Mouse (Mus musculus): ENCODE results near the gene Pik3r1. TPM values are rescaled to one million over a fixed set of nuclear protein-coding genes. Genes with fewer than 3 reads are reported as not detected.

Pik3r1 gene
- total RNA-seq, 2 experiments from 2014 or later: 58.8 to 93.1 TPM

- peak; percentile 49 to 52 for DNase-seq (ENCODE audit: low spot score in 2 of 2)
Measured at GRCm38 (mm10) chr13:101767013-101767808, 806 bp downstream of the Pik3r1 start.

- DNase-seq (ENCODE audit: low spot score in 2 of 2): no peak
Measured at GRCm38 (mm10) chr13:101766605-101767012, 1.4 kb downstream of the Pik3r1 start.

GRCm38 (mm10) chr13:101765976-101766375 is 2.0 kb downstream of the Pik3r1 start:
- DNase-seq (ENCODE audit: low spot score in 2 of 2): no peak

GRCm38 (mm10) chr13:101764111-101764510 is 3.9 kb downstream of the Pik3r1 start:
- no peak for DNase-seq (ENCODE audit: low spot score in 2 of 2)

- no peak for DNase-seq (ENCODE audit: low spot score in 2 of 2)
Measured at GRCm38 (mm10) chr13:101763676-101764075, 4.3 kb downstream of the Pik3r1 start.

- DNase-seq (ENCODE audit: low spot score in 2 of 2): no peak
Measured at GRCm38 (mm10) chr13:101763149-101763548, 4.9 kb downstream of the Pik3r1 start.

- DNase-seq (ENCODE audit: low spot score in 2 of 2): no peak
Measured at GRCm38 (mm10) chr13:101761617-101762016, 6.4 kb downstream of the Pik3r1 start.

GRCm38 (mm10) chr13:101760953-101761352 is 7.1 kb downstream of the Pik3r1 start:
- DNase-seq (ENCODE audit: low spot score in 2 of 2): no peak

- DNase-seq (ENCODE audit: low spot score in 2 of 2): no peak
Measured at GRCm38 (mm10) chr13:101760001-101760687, 7.9 kb downstream of the Pik3r1 start.

- DNase-seq (ENCODE audit: low spot score in 2 of 2): no peak
Measured at GRCm38 (mm10) chr13:101759281-101759871, 8.6 kb downstream of the Pik3r1 start.

GRCm38 (mm10) chr13:101757801-101758422 is 10.1 kb downstream of the Pik3r1 start:
- DNase-seq (ENCODE audit: low spot score in 2 of 2): no peak

- no peak for DNase-seq (ENCODE audit: low spot score in 2 of 2)
Measured at GRCm38 (mm10) chr13:101755228-101755627, 12.8 kb downstream of the Pik3r1 start.

GRCm38 (mm10) chr13:101753639-101754038 is 14.4 kb downstream of the Pik3r1 start:
- no peak for DNase-seq (ENCODE audit: low spot score in 2 of 2)

GRCm38 (mm10) chr13:101751816-101752215 is 16.2 kb downstream of the Pik3r1 start:
- DNase-seq (ENCODE audit: low spot score in 2 of 2): no peak

- DNase-seq (ENCODE audit: low spot score in 2 of 2): no peak
Measured at GRCm38 (mm10) chr13:101746012-101746595, 21.9 kb downstream of the Pik3r1 start.

- no peak for DNase-seq (ENCODE audit: low spot score in 2 of 2)
Measured at GRCm38 (mm10) chr13:101744943-101745342, 23.1 kb downstream of the Pik3r1 start.

- no peak for DNase-seq (ENCODE audit: low spot score in 2 of 2)
Measured at GRCm38 (mm10) chr13:101744053-101744452, 24.0 kb downstream of the Pik3r1 start.

GRCm38 (mm10) chr13:101743247-101743646 is 24.8 kb downstream of the Pik3r1 start:
- DNase-seq (ENCODE audit: low spot score in 2 of 2): no peak

GRCm38 (mm10) chr13:101742596-101742995 is 25.4 kb downstream of the Pik3r1 start:
- no peak for DNase-seq (ENCODE audit: low spot score in 2 of 2)

- no peak for DNase-seq (ENCODE audit: low spot score in 2 of 2)
Measured at GRCm38 (mm10) chr13:101741530-101742309, 26.3 kb downstream of the Pik3r1 start.

Measured in adrenal gland, adult 18-20 months (tissue).